Mouse (Mus musculus): ENCODE results near the gene Sarm1. TPM values are rescaled to one million over a fixed set of nuclear protein-coding genes. Genes with fewer than 3 reads are reported as not detected.

The Sarm1 gene
- total RNA-seq, 2 experiments from 2014 or later: 39.2 to 45.4 TPM

GRCm38 (mm10) chr11:78524838-78525237 lies 27.3 kb upstream of the Sarm1 start:
- no peak for TF ChIP-seq CTCF (conservative IDR thresholded peaks at IDR 0.05)
- Histone ChIP-seq H3K4me3 (no peak overlapping the region), H3K27ac (peak overlapping the region; percentile 44; the same call in 1 of the 2 replicates)
- no peak for DNase-seq (ENCODE audit: low spot score in 2 of 2)

GRCm38 (mm10) chr11:78523241-78523955 lies 25.8 kb upstream of the Sarm1 start:
- H3K27ac ChIP-seq: peak overlapping the region; percentile 56; the same call in 1 of the 2 replicates
- H3K4me3 ChIP-seq: no peak overlapping the region
- no peak for TF ChIP-seq CTCF (conservative IDR thresholded peaks at IDR 0.05)
- no peak for DNase-seq (ENCODE audit: low spot score in 2 of 2)

GRCm38 (mm10) chr11:78522481-78522997 lies 25.0 kb upstream of the Sarm1 start:
- peak; percentile 77 for TF ChIP-seq CTCF (conservative IDR thresholded peaks at IDR 0.05)
- Histone ChIP-seq H3K4me3 (no peak overlapping the region), H3K27ac (peak overlapping the region; percentile 56; the same call in 1 of the 2 replicates)
- no peak for DNase-seq (ENCODE audit: low spot score in 2 of 2)

- H3K27ac ChIP-seq: peak overlapping the region; percentile 24; the same call in 1 of the 2 replicates
- no peak for DNase-seq (ENCODE audit: low spot score in 2 of 2)
- TF ChIP-seq CTCF (conservative IDR thresholded peaks at IDR 0.05): no peak
Measured at GRCm38 (mm10) chr11:78521880-78522279, 24.3 kb upstream of the Sarm1 start.

GRCm38 (mm10) chr11:78518931-78519330 lies 21.4 kb upstream of the Sarm1 start:
- Histone ChIP-seq H3K27ac (no peak overlapping the region), H3K4me3 (no peak overlapping the region)
- no peak for DNase-seq (ENCODE audit: low spot score in 2 of 2)
- TF ChIP-seq CTCF (conservative IDR thresholded peaks at IDR 0.05): no peak

More at GRCm38 (mm10) chr11:78521880-78522279, 24.3 kb upstream of the Sarm1 start:
- H3K4me3 ChIP-seq: no peak overlapping the region

- H3K27ac ChIP-seq: no peak overlapping the region
- H3K4me3 ChIP-seq: no peak overlapping the region
- DNase-seq (ENCODE audit: low spot score in 2 of 2): no peak
- peak; percentile 60 for TF ChIP-seq CTCF (conservative IDR thresholded peaks at IDR 0.05)
Measured at GRCm38 (mm10) chr11:78515549-78516325, 18.2 kb upstream of the Sarm1 start.

GRCm38 (mm10) chr11:78513106-78513790 lies 15.7 kb upstream of the Sarm1 start:
- TF ChIP-seq CTCF (conservative IDR thresholded peaks at IDR 0.05): no peak
- no peak for DNase-seq (ENCODE audit: low spot score in 2 of 2)
- H3K27ac ChIP-seq: peak overlapping the region; percentile 96; the same call in 1 of the 2 replicates
- H3K4me3 ChIP-seq: peak overlapping the region; percentile 85

GRCm38 (mm10) chr11:78512025-78512957 lies 14.7 kb upstream of the Sarm1 start, which contains the start of the genes Tmem199 and Poldip2:
Tmem199 (minus strand) TSS chr11:78512172.
Poldip2 (plus strand) TSS chr11:78512193.
- no peak for TF ChIP-seq CTCF (conservative IDR thresholded peaks at IDR 0.05)
- peak within 1 kb of the TSS; percentile 85 for H3K4me3 ChIP-seq
- peak; percentile 89 to 90 for DNase-seq (ENCODE audit: low spot score in 2 of 2)
- H3K27ac ChIP-seq: peak within 1 kb of the TSS; percentile 96

- peak; percentile 75 for TF ChIP-seq CTCF (conservative IDR thresholded peaks at IDR 0.05)
- no peak for DNase-seq (ENCODE audit: low spot score in 2 of 2)
- H3K4me3 ChIP-seq: no peak overlapping the region
- no peak overlapping the region for H3K27ac ChIP-seq
Measured at GRCm38 (mm10) chr11:78509148-78509547, 11.6 kb upstream of the Sarm1 start.

GRCm38 (mm10) chr11:78505430-78505829 lies 7.9 kb upstream of the Sarm1 start:
- no peak for TF ChIP-seq CTCF (conservative IDR thresholded peaks at IDR 0.05)
- no peak for DNase-seq (ENCODE audit: low spot score in 2 of 2)
- Histone ChIP-seq H3K4me3 (no peak overlapping the region), H3K27ac (no peak overlapping the region)

GRCm38 (mm10) chr11:78502909-78503650 lies 5.5 kb upstream of the Sarm1 start, which contains the start of gene Sebox:
Sebox (plus strand) TSS chr11:78503447.
- Histone ChIP-seq H3K4me3 (no peak within 1 kb of the TSS), H3K27ac (peak within 1 kb of the TSS; percentile 77)
- peak; percentile 66 to 69 for DNase-seq (ENCODE audit: low spot score in 2 of 2)
- no peak for TF ChIP-seq CTCF (conservative IDR thresholded peaks at IDR 0.05)
